Mouse (Mus musculus) left cerebral cortex, postnatal 4 days (tissue): ENCODE measurements at regions not wholly inside any gene's neighbourhood (a gene's known extent, or its start where the extent isn't known, plus 50 kb on each side); places are given as distances from the start of the nearest gene placed in this dataset.

Source experiments
- DNase-seq: peaks from one replicate; pipeline ENCODE4 v3.0.0-alpha.2; 2022
- intact Hi-C: fragments of 180-260 bp; cut with DNase I; formaldehyde crosslinking; loops from one replicate; pipeline ENCODE4 v1.15.1; 2025

- intact Hi-C loops, result no loop called here
These were observed 194.2 kb downstream of the Icos start for GRCm38 (mm10) chr1:61171941-61172340.

GRCm38 (mm10) chr1:61172946-61173345, 195.2 kb downstream of the Icos start:
- intact Hi-C loops, result no loop called here

More at GRCm38 (mm10) chr1:61171941-61172340, 194.2 kb downstream of the Icos start:
- DNase-seq, result no peak

GRCm38 (mm10) chr1:61175239-61175638, 197.5 kb downstream of the Icos start:
- intact Hi-C loops, result loop anchor here (5.0 kb wide), 1 partner anchor 1737 kb away; no protein-coding TSS in a partner anchor
- no peak for DNase-seq

More at GRCm38 (mm10) chr1:61172946-61173345, 195.2 kb downstream of the Icos start:
- DNase-seq, result no peak

GRCm38 (mm10) chr1:61179461-61179860, 201.7 kb downstream of the Icos start:
- no peak for DNase-seq
- intact Hi-C loops, result loop anchor here (5.0 kb wide), 1 partner anchor 1733 kb away; no protein-coding TSS in a partner anchor

GRCm38 (mm10) chr1:61181099-61181821, 203.5 kb downstream of the Icos start:
- intact Hi-C loops, result loop anchor here (5.0 to 10.0 kb wide), 2 partner anchors 1526 to 1784 kb away; no protein-coding TSS in a partner anchor
- peak; percentile 96 for DNase-seq

- no peak for DNase-seq
These were observed 209.8 kb downstream of the Icos start for GRCm38 (mm10) chr1:61187381-61188100.

DNA sequence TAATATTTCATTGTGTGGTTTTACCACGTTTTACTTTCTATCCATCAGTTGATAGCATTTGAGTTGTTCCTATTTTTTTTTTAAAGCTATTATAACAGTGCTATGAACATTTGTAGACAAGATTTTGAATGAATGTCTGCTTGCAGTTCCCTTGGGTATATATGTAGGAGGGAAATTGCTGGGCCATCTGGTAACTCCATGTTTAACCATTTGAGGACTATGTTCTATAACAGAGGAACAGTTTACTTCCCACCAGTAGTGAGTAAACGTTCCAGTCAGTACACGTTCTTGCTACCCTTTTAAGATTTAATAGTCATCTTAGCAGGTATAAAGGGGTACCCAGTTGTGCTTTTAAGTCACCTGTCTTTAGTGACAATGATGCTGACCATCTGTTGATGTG, 213.2 kb downstream of the Icos start:
- intact Hi-C loops, result no loop called here

More at GRCm38 (mm10) chr1:61187381-61188100, 209.8 kb downstream of the Icos start:
- intact Hi-C loops, result loop anchor here (10.0 kb wide), 1 partner anchor 1777 kb away; no protein-coding TSS in a partner anchor

GRCm38 (mm10) chr1:61198549-61199062, 220.9 kb downstream of the Icos start:
- intact Hi-C loops, result no loop called here
- peak; percentile 75 for DNase-seq

More for the DNA sequence above, 213.2 kb downstream of the Icos start:
- DNase-seq, result no peak

- DNase-seq, result no peak
- intact Hi-C loops, result no loop called here
These were observed 223.3 kb downstream of the Icos start for GRCm38 (mm10) chr1:61201006-61201405.

DNA sequence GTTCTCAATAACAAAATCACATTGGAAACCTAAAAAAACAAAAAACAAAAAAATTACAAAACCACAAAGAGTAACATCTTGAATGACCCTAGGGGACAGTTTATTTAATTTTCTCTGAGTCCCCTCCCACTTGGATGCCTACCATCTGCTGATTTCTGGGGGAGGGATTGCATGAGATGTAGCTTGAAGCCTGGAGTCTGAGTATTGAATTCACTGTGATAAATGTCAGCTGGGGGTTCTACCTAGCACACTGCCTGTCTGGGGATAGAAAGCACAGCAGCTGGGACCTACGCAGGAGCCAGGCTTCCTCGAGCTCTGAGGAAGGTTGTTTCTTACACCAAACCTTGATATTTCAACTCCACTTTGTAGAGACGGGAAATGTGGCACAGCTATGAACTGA, 224.4 kb downstream of the Icos start:
- intact Hi-C loops, result no loop called here
- peak; percentile 48 for DNase-seq

DNA sequence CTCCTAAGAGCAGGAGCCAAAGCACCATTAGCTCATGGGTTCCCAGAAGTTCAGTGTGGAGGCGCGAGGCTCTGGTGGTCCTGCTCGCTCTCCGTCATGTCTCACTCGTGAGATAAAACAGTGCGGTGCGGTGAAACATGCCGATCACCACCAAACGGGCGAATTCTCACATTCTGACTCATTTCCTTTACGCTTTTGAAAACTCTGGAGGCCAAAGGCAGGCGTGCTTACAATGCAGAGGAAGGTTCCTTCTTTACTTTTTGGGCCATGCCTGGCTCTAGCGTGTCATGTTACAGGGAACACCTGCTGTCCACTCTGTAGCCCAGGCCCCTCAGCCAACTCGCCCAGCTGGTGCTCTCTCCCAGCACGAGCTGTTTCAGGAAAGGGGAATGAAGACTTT, 225.4 kb downstream of the Icos start:
- peak; percentile 77 for DNase-seq
- intact Hi-C loops, result no loop called here

DNA sequence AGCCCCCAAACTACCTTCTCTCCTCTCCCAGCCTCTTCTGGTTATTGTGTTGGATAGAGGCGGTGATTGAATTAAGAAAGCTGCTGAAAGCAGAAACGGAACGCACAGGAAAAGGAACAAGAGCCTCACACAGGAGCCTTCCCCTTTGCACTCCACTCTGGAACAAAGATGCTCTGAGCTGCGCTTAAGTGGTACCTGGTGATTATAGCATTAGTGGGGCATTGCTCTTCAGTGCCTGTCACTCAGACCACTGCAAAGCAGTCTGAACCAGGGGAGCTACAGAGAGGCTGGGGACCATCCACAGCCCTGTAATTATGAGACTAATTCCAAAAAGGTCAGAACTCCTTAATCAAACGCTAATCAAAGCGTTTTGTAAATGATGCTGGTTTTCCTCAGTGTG, 225.9 kb downstream of the Icos start:
- DNase-seq, result no peak
- intact Hi-C loops, result no loop called here

- intact Hi-C loops, result no loop called here
- no peak for DNase-seq
These were observed 227.4 kb downstream of the Icos start for GRCm38 (mm10) chr1:61205137-61205536.

DNA sequence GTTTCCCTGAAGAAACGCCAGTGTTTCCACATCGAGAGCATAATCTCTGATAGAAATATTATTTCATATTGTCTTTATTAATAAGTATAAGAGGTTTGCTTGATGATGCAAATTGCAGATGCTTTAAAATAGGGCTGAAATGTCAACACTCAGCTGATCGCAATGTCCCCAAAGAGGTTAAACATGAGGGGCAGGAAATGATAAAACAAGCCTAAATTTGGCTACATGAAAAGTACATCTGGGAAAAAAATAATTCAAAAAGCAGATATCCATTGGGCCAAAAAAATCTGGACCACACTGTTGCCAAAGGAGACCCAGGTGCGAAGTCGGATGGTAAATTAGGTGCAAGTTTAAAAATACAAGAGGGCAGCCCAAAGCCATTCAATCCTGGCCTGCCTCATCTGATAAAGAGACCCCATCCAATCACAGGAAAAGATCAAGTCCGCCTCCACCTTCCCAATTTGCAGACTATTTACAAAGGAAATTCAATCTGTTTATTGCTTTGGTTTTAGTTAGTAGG, 229.2 kb downstream of the Icos start:
- intact Hi-C loops, result no loop called here
- DNase-seq, result no peak

DNA sequence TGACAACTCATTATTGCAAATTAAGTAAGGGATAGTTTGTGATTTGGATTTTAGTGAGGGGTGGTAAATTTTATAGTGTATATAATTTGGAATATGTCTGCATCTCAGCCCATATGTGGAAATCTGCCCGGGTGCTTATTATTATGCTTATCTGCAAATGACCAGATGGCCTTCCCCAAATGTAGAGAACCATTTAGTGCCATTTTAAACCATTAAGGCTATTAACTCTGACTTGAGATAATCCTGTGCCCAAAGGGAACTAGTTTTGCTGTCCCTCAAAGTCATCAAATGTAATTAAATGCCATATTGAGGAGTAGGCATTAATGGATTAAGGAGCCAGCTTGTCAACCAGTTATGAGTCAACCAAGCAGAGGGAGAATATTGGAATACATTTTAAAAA, 230.7 kb downstream of the Icos start:
- no peak for DNase-seq

GRCm38 (mm10) chr1:61221131-61221530, 243.4 kb downstream of the Icos start:
- DNase-seq, result peak; percentile 74
- intact Hi-C loops, result no loop called here

More for the DNA sequence above, 230.7 kb downstream of the Icos start:
- intact Hi-C loops, result no loop called here

GRCm38 (mm10) chr1:61228942-61229341, 251.2 kb downstream of the Icos start:
- intact Hi-C loops, result no loop called here
- no peak for DNase-seq

DNA sequence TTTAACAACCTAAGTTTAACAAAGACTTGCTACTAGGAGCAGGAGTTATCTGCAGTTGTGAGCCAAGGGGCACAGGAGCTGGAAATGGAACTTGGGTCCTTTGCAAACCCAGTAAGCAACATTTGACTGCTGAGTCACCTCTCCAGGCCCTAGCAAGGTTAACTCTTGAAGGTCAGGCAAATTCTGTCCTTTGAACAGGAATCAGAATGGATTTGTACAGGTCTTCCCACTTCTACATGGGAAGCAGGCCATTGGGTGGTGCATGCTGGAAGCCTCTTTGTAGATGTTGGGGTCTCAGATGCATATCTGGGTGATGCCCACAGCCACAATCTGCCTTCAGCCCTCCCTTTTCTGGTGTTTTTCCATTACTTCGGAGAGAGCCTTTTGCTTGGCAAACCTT, 255.3 kb downstream of the Icos start:
- intact Hi-C loops, result no loop called here
- DNase-seq, result no peak

DNA sequence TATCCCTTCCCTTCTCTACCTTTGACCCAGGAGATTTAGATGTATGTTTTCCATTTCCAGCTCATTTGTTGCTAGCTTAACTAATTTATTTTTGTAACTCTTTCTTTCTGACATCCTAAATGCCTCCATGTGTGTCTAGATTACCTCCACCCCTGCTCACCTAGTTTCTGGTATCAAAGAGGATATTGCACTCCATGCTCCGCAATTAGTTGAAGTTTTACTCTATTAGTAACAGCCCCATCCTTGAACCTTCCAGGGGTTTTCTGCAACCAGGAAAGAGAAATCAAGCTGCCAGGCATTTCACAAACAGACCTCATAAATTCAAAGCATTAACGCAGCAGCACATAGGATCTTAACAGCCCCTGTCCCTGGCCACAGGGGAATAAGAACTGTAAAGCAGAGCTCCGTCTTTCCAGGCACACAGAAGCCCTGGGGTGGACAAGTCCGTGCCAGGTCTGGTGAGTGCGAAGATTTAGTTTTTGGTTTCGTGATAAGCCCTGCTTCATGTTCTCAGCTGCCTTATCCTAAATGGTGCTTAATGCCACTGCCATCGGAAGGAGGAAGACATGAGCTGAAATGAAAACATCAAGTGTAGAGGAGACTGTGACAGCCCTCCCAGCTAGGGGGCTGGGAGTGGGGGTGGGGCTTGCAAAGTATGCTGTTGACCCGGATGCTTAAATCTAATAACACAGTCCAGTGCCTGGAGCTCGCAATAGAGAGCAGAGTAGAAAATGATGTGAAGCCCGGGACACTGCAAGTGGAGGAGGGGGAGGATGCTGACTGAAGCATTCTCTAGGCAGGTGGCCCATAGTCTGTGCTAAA, 256.0 kb downstream of the Icos start:
- peak; percentile 31 for DNase-seq
- intact Hi-C loops, result no loop called here

GRCm38 (mm10) chr1:61234298-61234682, 256.6 kb downstream of the Icos start:
- intact Hi-C loops, result no loop called here
- DNase-seq, result peak; percentile 13
